Mouse (Mus musculus): Measurements from ENCODE around the gene Agbl1. TPM values are rescaled to one million over a fixed set of nuclear protein-coding genes. Genes with fewer than 3 reads are reported as not detected.
"Not testable (repeated sequence)": the region's sequence is repeated elsewhere in the genome, so short reads cannot be mapped to it uniquely, and the experiment has no call there.

The Agbl1 gene
- polyA plus RNA-seq, 1 experiment from 2014 or later: 0.09 TPM

DNA sequence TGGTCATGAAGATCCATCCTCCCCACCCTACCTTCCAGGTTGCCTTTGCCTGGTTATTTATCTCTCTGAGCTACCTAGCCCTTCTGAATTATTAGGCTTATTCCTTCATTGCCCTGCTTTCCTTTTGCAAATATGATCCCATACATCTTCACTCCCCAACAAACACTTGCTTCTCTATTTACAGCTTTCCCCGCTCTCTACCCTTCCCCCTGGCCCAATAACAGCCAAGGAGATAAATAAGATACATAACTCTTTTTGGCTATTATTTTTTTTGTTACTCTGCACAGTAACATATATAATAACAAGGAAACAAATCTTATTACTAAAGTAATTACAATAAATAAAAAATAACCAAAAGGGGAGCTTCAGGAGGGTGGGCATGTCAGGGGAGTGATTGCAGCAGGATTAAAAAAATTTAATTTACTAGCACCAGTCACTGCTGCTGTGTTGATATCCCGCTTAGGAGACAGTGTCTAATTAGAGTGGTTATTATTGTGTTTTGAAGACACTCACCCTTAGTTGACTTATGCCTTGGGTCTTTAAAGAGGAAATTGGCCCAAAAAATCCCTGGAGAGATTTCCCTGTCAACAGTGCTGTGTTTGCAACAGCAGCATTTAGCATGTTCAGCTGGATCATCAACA lies 370.5 kb downstream of the Agbl1 start:
- H3K9ac ChIP-seq (ENCODE audit: low read length): no peak overlapping the region
- H3K4me2 ChIP-seq (ENCODE audit: low read length): no peak overlapping the region
- H3K36me3 ChIP-seq (ENCODE audit: control insufficient read depth, insufficient read depth, low read length): no peaks in the 10 kb centered on the region
- H3K4me3 ChIP-seq (ENCODE audit: control insufficient read depth in 1 of 2, insufficient read depth in 1 of 2, low read depth in 1 of 2, low read length in 2 of 2): no peak overlapping the region
- no peaks in the 10 kb centered on the region for H3K9me3 ChIP-seq (ENCODE audit: control insufficient read depth, low read length)
- no peaks in the 10 kb centered on the region for H3K4me1 ChIP-seq (ENCODE audit: control insufficient read depth in 2 of 2, insufficient read depth in 2 of 2, low read length in 2 of 2)
- no peaks in the 10 kb centered on the region for H3K27me3 ChIP-seq (ENCODE audit: control insufficient read depth, insufficient read depth, low read length)
- 72% methylated on average over 2 of the region's 2 CpGs for WGBS
- H3K27ac ChIP-seq (replicated peaks in 1 of 2; ENCODE audit: control insufficient read depth in 1 of 2, insufficient read depth in 1 of 2, low read depth in 2 of 2, low read length in 2 of 2): no peak overlapping the region
- ATAC-seq (ENCODE audit: insufficient number of reproducible peaks, insufficient read depth, low FRiP score, low read depth): no peak

DNA sequence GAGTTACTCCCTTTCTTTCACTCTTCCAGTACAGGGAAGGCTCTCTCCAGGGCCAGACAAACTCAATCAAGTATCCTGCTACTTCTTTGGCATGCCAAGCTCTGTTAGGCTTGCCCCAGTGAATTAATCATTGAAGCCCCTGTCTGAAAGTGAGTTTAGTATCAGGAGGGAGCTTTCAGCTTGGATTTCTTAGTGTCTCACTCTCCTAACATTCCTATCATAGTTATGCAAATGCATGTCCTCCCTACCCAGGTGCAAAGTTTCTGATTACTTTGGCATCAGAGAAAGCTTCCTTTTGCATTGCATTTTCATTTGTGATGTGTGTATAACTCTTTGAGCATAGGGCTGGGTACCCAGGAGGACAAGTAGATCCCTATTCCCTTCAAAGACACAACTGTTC lies 399.8 kb downstream of the Agbl1 start:
- no peaks in the 10 kb centered on the region for H3K4me1 ChIP-seq (ENCODE audit: control insufficient read depth in 2 of 2, insufficient read depth in 2 of 2, low read length in 2 of 2)
- H3K4me3 ChIP-seq (ENCODE audit: control insufficient read depth in 1 of 2, insufficient read depth in 1 of 2, low read depth in 1 of 2, low read length in 2 of 2): no peak overlapping the region
- H3K36me3 ChIP-seq (ENCODE audit: control insufficient read depth, insufficient read depth, low read length): no peaks in the 10 kb centered on the region
- no peak overlapping the region for H3K4me2 ChIP-seq (ENCODE audit: low read length)
- H3K27ac ChIP-seq (replicated peaks in 1 of 2; ENCODE audit: control insufficient read depth in 1 of 2, insufficient read depth in 1 of 2, low read depth in 2 of 2, low read length in 2 of 2): no peak overlapping the region
- no peak for ATAC-seq (ENCODE audit: insufficient number of reproducible peaks, insufficient read depth, low FRiP score, low read depth)
- no peaks in the 10 kb centered on the region for H3K9me3 ChIP-seq (ENCODE audit: control insufficient read depth, low read length)
- no peaks in the 10 kb centered on the region for H3K27me3 ChIP-seq (ENCODE audit: control insufficient read depth, insufficient read depth, low read length)
- no peak overlapping the region for H3K9ac ChIP-seq (ENCODE audit: low read length)

DNA sequence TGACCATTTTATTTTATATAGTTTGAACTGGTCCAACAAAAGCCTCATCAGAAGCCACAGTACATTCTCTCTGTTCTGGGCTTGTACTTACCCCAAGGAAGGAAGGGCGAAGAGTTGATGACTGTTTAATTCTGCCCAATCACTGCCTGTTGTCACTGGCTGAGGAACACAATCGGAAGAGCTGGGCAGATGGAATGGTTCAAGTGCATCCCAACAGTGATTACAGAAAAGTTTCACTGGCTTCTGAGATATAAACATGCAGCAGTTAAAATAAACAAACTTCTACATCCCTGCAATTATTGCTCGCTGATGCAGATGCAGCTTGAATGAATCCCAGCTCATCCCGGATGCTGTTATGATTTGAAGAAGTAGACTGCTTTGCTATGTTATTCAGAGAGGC lies 421.3 kb downstream of the Agbl1 start:
- H3K4me1 ChIP-seq (ENCODE audit: control insufficient read depth in 2 of 2, insufficient read depth in 2 of 2, low read length in 2 of 2): no peaks in the 10 kb centered on the region
- H3K9me3 ChIP-seq (ENCODE audit: control insufficient read depth, low read length): no peaks in the 10 kb centered on the region
- H3K4me3 ChIP-seq (ENCODE audit: control insufficient read depth in 1 of 2, insufficient read depth in 1 of 2, low read depth in 1 of 2, low read length in 2 of 2): no peak overlapping the region
- no peaks in the 10 kb centered on the region for H3K27me3 ChIP-seq (ENCODE audit: control insufficient read depth, insufficient read depth, low read length)
- no peak overlapping the region for H3K27ac ChIP-seq (replicated peaks in 1 of 2; ENCODE audit: control insufficient read depth in 1 of 2, insufficient read depth in 1 of 2, low read depth in 2 of 2, low read length in 2 of 2)
- no peak overlapping the region for H3K4me2 ChIP-seq (ENCODE audit: low read length)
- 80% methylated on average over 4 of the region's 4 CpGs for WGBS
- ATAC-seq (ENCODE audit: insufficient number of reproducible peaks, insufficient read depth, low FRiP score, low read depth): no peak
- no peak overlapping the region for H3K9ac ChIP-seq (ENCODE audit: low read length)
- no peaks in the 10 kb centered on the region for H3K36me3 ChIP-seq (ENCODE audit: control insufficient read depth, insufficient read depth, low read length)

DNA sequence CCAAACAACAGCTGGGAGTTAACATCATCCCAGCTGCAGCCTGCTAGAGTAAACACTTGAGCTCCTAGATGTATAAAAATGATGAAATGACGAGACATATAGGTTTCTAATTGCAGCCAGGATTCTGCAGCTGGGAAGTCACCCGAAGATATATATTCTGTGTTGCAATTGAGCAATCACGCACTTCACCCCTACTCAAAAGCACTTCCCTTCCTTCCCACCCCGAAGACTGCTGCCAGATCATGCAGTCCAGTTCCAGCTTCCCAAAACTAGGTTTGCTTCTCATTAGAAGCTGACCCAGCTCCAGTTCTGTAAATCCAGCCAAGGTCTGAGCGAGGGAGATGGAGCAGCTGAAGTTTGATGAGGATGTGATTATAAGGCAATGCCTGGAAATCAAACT lies 431.4 kb downstream of the Agbl1 start:
- H3K27ac ChIP-seq (replicated peaks in 1 of 2; ENCODE audit: control insufficient read depth in 1 of 2, insufficient read depth in 1 of 2, low read depth in 2 of 2, low read length in 2 of 2): no peak overlapping the region
- H3K27me3 ChIP-seq (ENCODE audit: control insufficient read depth, insufficient read depth, low read length): no peaks in the 10 kb centered on the region
- no peak overlapping the region for H3K4me2 ChIP-seq (ENCODE audit: low read length)
- no peaks in the 10 kb centered on the region for H3K4me1 ChIP-seq (ENCODE audit: control insufficient read depth in 2 of 2, insufficient read depth in 2 of 2, low read length in 2 of 2)
- H3K4me3 ChIP-seq (ENCODE audit: control insufficient read depth in 1 of 2, insufficient read depth in 1 of 2, low read depth in 1 of 2, low read length in 2 of 2): no peak overlapping the region
- 70% methylated on average over 5 of the region's 5 CpGs for WGBS
- H3K36me3 ChIP-seq (ENCODE audit: control insufficient read depth, insufficient read depth, low read length): no peaks in the 10 kb centered on the region
- H3K9ac ChIP-seq (ENCODE audit: low read length): no peak overlapping the region
- no peaks in the 10 kb centered on the region for H3K9me3 ChIP-seq (ENCODE audit: control insufficient read depth, low read length)
- ATAC-seq (ENCODE audit: insufficient number of reproducible peaks, insufficient read depth, low FRiP score, low read depth): no peak

DNA sequence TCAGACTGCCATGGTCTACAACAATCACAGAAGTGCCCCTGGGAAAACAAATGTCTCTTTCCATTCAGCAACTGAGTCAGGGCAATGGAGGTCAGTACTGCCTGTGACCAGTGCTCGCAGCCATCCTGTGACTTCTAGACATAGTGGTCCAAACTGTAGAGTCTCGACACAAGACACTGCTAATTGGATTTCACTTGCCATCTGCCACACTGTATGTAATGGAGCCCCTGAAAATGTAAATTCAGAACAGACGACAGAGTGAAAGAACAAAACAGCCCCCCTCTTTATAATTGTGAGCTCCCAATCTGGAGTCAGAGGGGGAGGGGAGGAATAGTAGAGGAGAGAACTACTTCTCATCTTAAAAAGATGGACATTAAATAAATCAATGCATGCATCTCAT lies 445.2 kb downstream of the Agbl1 start:
- H3K4me2 ChIP-seq (ENCODE audit: low read length): no peak overlapping the region
- no peaks in the 10 kb centered on the region for H3K36me3 ChIP-seq (ENCODE audit: control insufficient read depth, insufficient read depth, low read length)
- H3K4me1 ChIP-seq (ENCODE audit: control insufficient read depth in 2 of 2, insufficient read depth in 2 of 2, low read length in 2 of 2): no peaks in the 10 kb centered on the region
- H3K27me3 ChIP-seq (ENCODE audit: control insufficient read depth, insufficient read depth, low read length): no peaks in the 10 kb centered on the region
- H3K9me3 ChIP-seq (ENCODE audit: control insufficient read depth, low read length): no peaks in the 10 kb centered on the region
- H3K4me3 ChIP-seq (ENCODE audit: control insufficient read depth in 1 of 2, insufficient read depth in 1 of 2, low read depth in 1 of 2, low read length in 2 of 2): no peak overlapping the region
- 72% methylated on average over 3 of the region's 3 CpGs for WGBS
- H3K9ac ChIP-seq (ENCODE audit: low read length): no peak overlapping the region
- no peak overlapping the region for H3K27ac ChIP-seq (replicated peaks in 1 of 2; ENCODE audit: control insufficient read depth in 1 of 2, insufficient read depth in 1 of 2, low read depth in 2 of 2, low read length in 2 of 2)
- ATAC-seq (ENCODE audit: insufficient number of reproducible peaks, insufficient read depth, low FRiP score, low read depth): no peak

DNA sequence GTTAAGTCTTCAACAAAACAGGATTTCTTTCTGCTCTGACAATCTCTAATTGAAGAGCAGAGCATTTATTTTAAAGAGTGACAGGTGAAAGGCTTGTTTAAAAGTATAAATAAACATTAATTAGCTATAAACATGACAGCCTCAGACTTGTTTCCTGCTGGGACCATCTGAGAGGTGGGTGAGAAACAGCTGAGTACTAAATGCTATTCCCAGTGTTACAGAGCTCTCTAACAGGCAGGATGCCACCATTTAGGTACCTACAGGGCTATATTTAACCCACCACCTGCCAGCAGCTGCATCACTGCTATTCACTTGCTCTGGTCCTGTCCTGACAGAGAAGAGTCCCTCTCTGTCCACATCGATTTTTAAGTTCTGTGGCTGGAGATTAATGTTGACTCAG lies 471.5 kb downstream of the Agbl1 start:
- H3K4me3 ChIP-seq (ENCODE audit: control insufficient read depth in 1 of 2, insufficient read depth in 1 of 2, low read depth in 1 of 2, low read length in 2 of 2): no peak overlapping the region
- H3K27me3 ChIP-seq (ENCODE audit: control insufficient read depth, insufficient read depth, low read length): no peaks in the 10 kb centered on the region
- H3K27ac ChIP-seq (replicated peaks in 1 of 2; ENCODE audit: control insufficient read depth in 1 of 2, insufficient read depth in 1 of 2, low read depth in 2 of 2, low read length in 2 of 2): no peak overlapping the region
- ATAC-seq (ENCODE audit: insufficient number of reproducible peaks, insufficient read depth, low FRiP score, low read depth): no peak
- no peaks in the 10 kb centered on the region for H3K36me3 ChIP-seq (ENCODE audit: control insufficient read depth, insufficient read depth, low read length)
- H3K9me3 ChIP-seq (ENCODE audit: control insufficient read depth, low read length): no peaks in the 10 kb centered on the region
- no peaks in the 10 kb centered on the region for H3K4me1 ChIP-seq (ENCODE audit: control insufficient read depth in 2 of 2, insufficient read depth in 2 of 2, low read length in 2 of 2)
- H3K4me2 ChIP-seq (ENCODE audit: low read length): no peak overlapping the region
- H3K9ac ChIP-seq (ENCODE audit: low read length): no peak overlapping the region
- WGBS: 68% methylated on average over 1 of the region's 1 CpGs

DNA sequence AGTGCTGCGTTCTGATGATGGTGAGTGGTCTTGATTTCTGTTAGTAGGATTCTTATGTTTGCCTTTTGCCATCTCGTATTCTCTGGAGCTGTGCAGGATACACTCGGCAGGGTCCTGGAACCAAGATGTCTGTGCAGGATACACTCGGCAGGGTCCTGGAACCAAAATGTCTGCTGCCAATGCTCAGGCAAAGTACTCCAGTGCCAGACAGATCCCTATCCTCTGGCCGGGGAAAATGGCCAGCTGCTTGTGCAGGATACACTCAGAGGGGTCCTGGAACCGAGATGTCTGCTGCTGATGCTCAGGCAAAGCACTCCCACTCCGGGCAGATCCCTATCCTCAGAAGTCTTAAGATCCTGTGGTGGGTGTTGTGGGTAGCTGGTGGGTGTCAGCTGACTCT lies 502.5 kb downstream of the Agbl1 start:
- H3K36me3 ChIP-seq (ENCODE audit: control insufficient read depth, insufficient read depth, low read length); H3K9me3 ChIP-seq (ENCODE audit: control insufficient read depth, low read length); ATAC-seq (ENCODE audit: insufficient number of reproducible peaks, insufficient read depth, low FRiP score, low read depth); H3K4me1 ChIP-seq (ENCODE audit: control insufficient read depth in 2 of 2, insufficient read depth in 2 of 2, low read length in 2 of 2); H3K4me3 ChIP-seq (ENCODE audit: control insufficient read depth in 1 of 2, insufficient read depth in 1 of 2, low read depth in 1 of 2, low read length in 2 of 2); H3K4me2 ChIP-seq (ENCODE audit: low read length); H3K9ac ChIP-seq (ENCODE audit: low read length); H3K27ac ChIP-seq (replicated peaks in 1 of 2; ENCODE audit: control insufficient read depth in 1 of 2, insufficient read depth in 1 of 2, low read depth in 2 of 2, low read length in 2 of 2); H3K27me3 ChIP-seq (ENCODE audit: control insufficient read depth, insufficient read depth, low read length): not testable (repeated sequence)
- 79% methylated on average over 7 of the region's 7 CpGs for WGBS

DNA sequence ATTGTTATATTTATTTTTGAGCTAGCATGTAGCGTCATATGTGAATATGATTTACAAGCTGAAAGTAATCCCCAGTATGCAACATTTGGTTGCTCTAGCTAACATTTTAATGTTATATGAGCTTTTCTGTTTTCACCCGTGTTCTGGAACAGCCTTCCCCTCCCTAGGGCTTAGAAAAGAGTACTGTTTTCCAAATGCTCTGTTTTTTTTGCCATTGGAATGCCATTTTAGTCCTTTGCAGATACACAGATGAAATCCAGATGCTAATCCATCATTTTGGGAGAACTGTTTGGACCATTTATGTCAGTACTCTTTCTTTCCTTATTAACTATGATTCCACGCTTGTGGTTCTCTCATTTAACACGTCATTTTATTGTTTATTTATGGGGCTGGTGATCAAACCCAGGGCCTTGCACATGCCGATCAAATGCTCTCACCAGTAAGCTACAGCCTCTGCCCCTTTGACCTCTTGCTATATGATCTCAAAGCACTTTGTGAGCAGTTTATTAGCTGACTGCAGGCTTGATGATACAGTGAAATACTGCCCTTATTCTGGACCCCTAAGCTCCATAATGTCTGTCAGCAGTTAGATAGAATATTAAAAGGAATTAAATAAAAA lies 547.7 kb downstream of the Agbl1 start:
- no peak for ATAC-seq (ENCODE audit: insufficient number of reproducible peaks, insufficient read depth, low FRiP score, low read depth)
- Histone ChIP-seq H3K4me3 (ENCODE audit: control insufficient read depth in 1 of 2, insufficient read depth in 1 of 2, low read depth in 1 of 2, low read length in 2 of 2) (no peak overlapping the region), H3K4me1 (ENCODE audit: control insufficient read depth in 2 of 2, insufficient read depth in 2 of 2, low read length in 2 of 2) (no peaks in the 10 kb centered on the region), H3K27ac (replicated peaks in 1 of 2; ENCODE audit: control insufficient read depth in 1 of 2, insufficient read depth in 1 of 2, low read depth in 2 of 2, low read length in 2 of 2) (no peak overlapping the region), H3K36me3 (ENCODE audit: control insufficient read depth, insufficient read depth, low read length) (no peaks in the 10 kb centered on the region), H3K9ac (ENCODE audit: low read length) (no peak overlapping the region), H3K4me2 (ENCODE audit: low read length) (no peak overlapping the region), H3K27me3 (ENCODE audit: control insufficient read depth, insufficient read depth, low read length) (no peaks in the 10 kb centered on the region), H3K9me3 (ENCODE audit: control insufficient read depth, low read length) (no peaks in the 10 kb centered on the region)
- 45% methylated on average over 5 of the region's 5 CpGs for WGBS

Measured in heart, embryonic 14.5 days (tissue).